Mouse (Mus musculus): ENCODE results near the gene Tnfrsf25. TPM values are rescaled to one million over a fixed set of nuclear protein-coding genes. Genes with fewer than 3 reads are reported as not detected.

Gene Tnfrsf25
- polyA plus RNA-seq, 1 experiment from 2014 or later: 0.21 TPM

GRCm38 (mm10) chr4:152073715-152074114 lies 42.0 kb upstream of the Tnfrsf25 start:
- no peak overlapping the region for H3K9ac ChIP-seq (replicated peaks; ENCODE audit: low read length)
- no peaks in the 10 kb centered on the region; the same call in 1 of the 2 replicates for H3K4me1 ChIP-seq (ENCODE audit: control insufficient read depth, insufficient read depth, low read length)
- WGBS: 82% methylated on average over 6 of the region's 6 CpGs
- H3K27me3 ChIP-seq (ENCODE audit: control insufficient read depth, insufficient read depth, low read length): no peaks in the 10 kb centered on the region
- DNase-seq (ENCODE audit: low spot score): no peak
- H3K36me3 ChIP-seq (replicated peaks; ENCODE audit: control insufficient read depth, insufficient read depth, low read depth, low read length): no peaks in the 10 kb centered on the region
- no peaks in the 10 kb centered on the region for H3K9me3 ChIP-seq (replicated peaks; ENCODE audit: control insufficient read depth, low read length)
- no peak overlapping the region for H3K4me2 ChIP-seq (ENCODE audit: low read depth, low read length)
- H3K4me3 ChIP-seq (ENCODE audit: low read depth, low read length): no peak overlapping the region
- H3K27ac ChIP-seq (replicated peaks; ENCODE audit: low read depth, low read length): no peak overlapping the region
- no peak for ATAC-seq (replicated peaks; ENCODE audit: insufficient number of reproducible peaks, low FRiP score, low TSS enrichment, low read depth)

- Histone ChIP-seq H3K36me3 (replicated peaks; ENCODE audit: control insufficient read depth, insufficient read depth, low read depth, low read length) (no peaks in the 10 kb centered on the region), H3K27ac (replicated peaks; ENCODE audit: low read depth, low read length) (no peak overlapping the region), H3K4me1 (ENCODE audit: control insufficient read depth, insufficient read depth, low read length) (no peaks in the 10 kb centered on the region; the same call in 1 of the 2 replicates), H3K9ac (replicated peaks; ENCODE audit: low read length) (no peak overlapping the region), H3K4me3 (ENCODE audit: low read depth, low read length) (no peak overlapping the region), H3K27me3 (ENCODE audit: control insufficient read depth, insufficient read depth, low read length) (no peaks in the 10 kb centered on the region), H3K9me3 (replicated peaks; ENCODE audit: control insufficient read depth, low read length) (no peaks in the 10 kb centered on the region), H3K4me2 (ENCODE audit: low read depth, low read length) (no peak overlapping the region)
- DNase-seq (ENCODE audit: low spot score): no peak
- 77% methylated on average over 9 of the region's 9 CpGs for whole genome bisulfite sequencing
- ATAC-seq (replicated peaks; ENCODE audit: insufficient number of reproducible peaks, low FRiP score, low TSS enrichment, low read depth): no peak
Measured at GRCm38 (mm10) chr4:152074548-152074947, 41.2 kb upstream of the Tnfrsf25 start.

- H3K9me3 ChIP-seq (replicated peaks; ENCODE audit: control insufficient read depth, low read length): no peaks in the 10 kb centered on the region
- no peaks in the 10 kb centered on the region; the same call in 1 of the 2 replicates for H3K4me1 ChIP-seq (ENCODE audit: control insufficient read depth, insufficient read depth, low read length)
- no peak overlapping the region for H3K4me2 ChIP-seq (ENCODE audit: low read depth, low read length)
- no peaks in the 10 kb centered on the region for H3K27me3 ChIP-seq (ENCODE audit: control insufficient read depth, insufficient read depth, low read length)
- H3K27ac ChIP-seq (replicated peaks; ENCODE audit: low read depth, low read length): no peak overlapping the region
- DNase-seq (ENCODE audit: low spot score): no peak
- no peak for ATAC-seq (replicated peaks; ENCODE audit: insufficient number of reproducible peaks, low FRiP score, low TSS enrichment, low read depth)
- H3K4me3 ChIP-seq (ENCODE audit: low read depth, low read length): no peak overlapping the region
- no peaks in the 10 kb centered on the region for H3K36me3 ChIP-seq (replicated peaks; ENCODE audit: control insufficient read depth, insufficient read depth, low read depth, low read length)
- no peak overlapping the region for H3K9ac ChIP-seq (replicated peaks; ENCODE audit: low read length)
- WGBS: 87% methylated on average over 9 of the region's 9 CpGs
Measured at GRCm38 (mm10) chr4:152077191-152077590, 38.5 kb upstream of the Tnfrsf25 start.

- Histone ChIP-seq H3K9ac (replicated peaks; ENCODE audit: low read length) (no peak overlapping the region), H3K9me3 (replicated peaks; ENCODE audit: control insufficient read depth, low read length) (no peaks in the 10 kb centered on the region), H3K4me3 (ENCODE audit: low read depth, low read length) (no peak overlapping the region), H3K4me2 (ENCODE audit: low read depth, low read length) (no peak overlapping the region), H3K27me3 (ENCODE audit: control insufficient read depth, insufficient read depth, low read length) (no peaks in the 10 kb centered on the region), H3K27ac (replicated peaks; ENCODE audit: low read depth, low read length) (no peak overlapping the region), H3K36me3 (replicated peaks; ENCODE audit: control insufficient read depth, insufficient read depth, low read depth, low read length) (no peaks in the 10 kb centered on the region), H3K4me1 (ENCODE audit: control insufficient read depth, insufficient read depth, low read length) (no peaks in the 10 kb centered on the region; the same call in 1 of the 2 replicates)
- WGBS: 92% methylated on average over 10 of the region's 10 CpGs
- ATAC-seq (replicated peaks; ENCODE audit: insufficient number of reproducible peaks, low FRiP score, low TSS enrichment, low read depth) (no peak), DNase-seq (ENCODE audit: low spot score) (no peak)
Measured at GRCm38 (mm10) chr4:152078105-152078530, 37.6 kb upstream of the Tnfrsf25 start.

GRCm38 (mm10) chr4:152079261-152079660 lies 36.5 kb upstream of the Tnfrsf25 start:
- no peak overlapping the region for H3K4me2 ChIP-seq (ENCODE audit: low read depth, low read length)
- H3K9me3 ChIP-seq (replicated peaks; ENCODE audit: control insufficient read depth, low read length): no peaks in the 10 kb centered on the region
- no peaks in the 10 kb centered on the region; the same call in 1 of the 2 replicates for H3K4me1 ChIP-seq (ENCODE audit: control insufficient read depth, insufficient read depth, low read length)
- no peak overlapping the region for H3K27ac ChIP-seq (replicated peaks; ENCODE audit: low read depth, low read length)
- no peak overlapping the region for H3K9ac ChIP-seq (replicated peaks; ENCODE audit: low read length)
- DNase-seq (ENCODE audit: low spot score) (no peak), ATAC-seq (replicated peaks; ENCODE audit: insufficient number of reproducible peaks, low FRiP score, low TSS enrichment, low read depth) (no peak)
- H3K4me3 ChIP-seq (ENCODE audit: low read depth, low read length): no peak overlapping the region
- H3K27me3 ChIP-seq (ENCODE audit: control insufficient read depth, insufficient read depth, low read length): no peaks in the 10 kb centered on the region
- 89% methylated on average over 3 of the region's 3 CpGs for WGBS
- no peaks in the 10 kb centered on the region for H3K36me3 ChIP-seq (replicated peaks; ENCODE audit: control insufficient read depth, insufficient read depth, low read depth, low read length)

- Histone ChIP-seq H3K9ac (replicated peaks; ENCODE audit: low read length) (no peak overlapping the region), H3K27me3 (ENCODE audit: control insufficient read depth, insufficient read depth, low read length) (no peaks in the 10 kb centered on the region), H3K4me3 (ENCODE audit: low read depth, low read length) (no peak overlapping the region), H3K4me1 (ENCODE audit: control insufficient read depth, insufficient read depth, low read length) (no peaks in the 10 kb centered on the region; the same call in 1 of the 2 replicates), H3K4me2 (ENCODE audit: low read depth, low read length) (no peak overlapping the region), H3K9me3 (replicated peaks; ENCODE audit: control insufficient read depth, low read length) (no peaks in the 10 kb centered on the region), H3K36me3 (replicated peaks; ENCODE audit: control insufficient read depth, insufficient read depth, low read depth, low read length) (no peaks in the 10 kb centered on the region), H3K27ac (replicated peaks; ENCODE audit: low read depth, low read length) (no peak overlapping the region)
- no peak for ATAC-seq (replicated peaks; ENCODE audit: insufficient number of reproducible peaks, low FRiP score, low TSS enrichment, low read depth)
- 63% methylated on average over 7 of the region's 7 CpGs for WGBS
- DNase-seq (ENCODE audit: low spot score): no peak
Measured at GRCm38 (mm10) chr4:152079931-152080330, 35.8 kb upstream of the Tnfrsf25 start.

GRCm38 (mm10) chr4:152083611-152084220 lies 32.0 kb upstream of the Tnfrsf25 start:
- Histone ChIP-seq H3K27me3 (ENCODE audit: control insufficient read depth, insufficient read depth, low read length) (no peaks in the 10 kb centered on the region), H3K4me2 (ENCODE audit: low read depth, low read length) (no peak overlapping the region), H3K9me3 (replicated peaks; ENCODE audit: control insufficient read depth, low read length) (no peaks in the 10 kb centered on the region), H3K4me1 (ENCODE audit: control insufficient read depth, insufficient read depth, low read length) (peaks cover 2% of the 10 kb centered on the region; the same call in 1 of the 2 replicates), H3K36me3 (replicated peaks; ENCODE audit: control insufficient read depth, insufficient read depth, low read depth, low read length) (no peaks in the 10 kb centered on the region), H3K9ac (replicated peaks; ENCODE audit: low read length) (no peak overlapping the region), H3K27ac (replicated peaks; ENCODE audit: low read depth, low read length) (no peak overlapping the region), H3K4me3 (ENCODE audit: low read depth, low read length) (no peak overlapping the region)
- ATAC-seq (replicated peaks; ENCODE audit: insufficient number of reproducible peaks, low FRiP score, low TSS enrichment, low read depth) (no peak), DNase-seq (ENCODE audit: low spot score) (no peak)
- WGBS: 63% methylated on average over 7 of the region's 7 CpGs

GRCm38 (mm10) chr4:152084616-152085015 lies 31.1 kb upstream of the Tnfrsf25 start:
- ATAC-seq (replicated peaks; ENCODE audit: insufficient number of reproducible peaks, low FRiP score, low TSS enrichment, low read depth) (no peak), DNase-seq (ENCODE audit: low spot score) (no peak)
- no peaks in the 10 kb centered on the region for H3K9me3 ChIP-seq (replicated peaks; ENCODE audit: control insufficient read depth, low read length)
- no peak overlapping the region for H3K9ac ChIP-seq (replicated peaks; ENCODE audit: low read length)
- 80% methylated on average over 7 of the region's 7 CpGs for WGBS
- H3K4me2 ChIP-seq (ENCODE audit: low read depth, low read length): no peak overlapping the region
- H3K27ac ChIP-seq (replicated peaks; ENCODE audit: low read depth, low read length): no peak overlapping the region
- H3K4me1 ChIP-seq (ENCODE audit: control insufficient read depth, insufficient read depth, low read length): peaks cover 2% of the 10 kb centered on the region; the same call in 1 of the 2 replicates
- H3K4me3 ChIP-seq (ENCODE audit: low read depth, low read length): no peak overlapping the region
- H3K27me3 ChIP-seq (ENCODE audit: control insufficient read depth, insufficient read depth, low read length): no peaks in the 10 kb centered on the region
- H3K36me3 ChIP-seq (replicated peaks; ENCODE audit: control insufficient read depth, insufficient read depth, low read depth, low read length): no peaks in the 10 kb centered on the region
